8 mouse cellular contexts compared by ENCODE assay signal in genomic region chrX:134308275-134308634, GRCm38 (mm10). TPM values are rescaled to one million over a fixed set of nuclear protein-coding genes. Genes with fewer than 3 reads are reported as not detected.
DNase-seq lines count a peak whose midpoint lies in the region; ATAC-seq lines count a peak whose summit lies in the region.

No protein-coding gene starts in this region.

- peak overlapping the region; percentile 59 for H3K4me3 ChIP-seq in lung, embryonic 16.5 days (ENCODE audit: low read length)
- peak overlapping the region; percentile 40 for H3K4me3 ChIP-seq in embryonic facial prominence, embryonic 12.5 days
- peak overlapping the region; percentile 52 for H3K4me3 ChIP-seq in limb, embryonic 10.5 days
- peak overlapping the region; percentile 43 for H3K4me3 ChIP-seq in neural tube, embryonic 15.5 days (replicated peaks)

- ATAC-seq in lung, embryonic 16.5 days (ENCODE audit: low read depth), result peak; percentile 84
- ATAC-seq in embryonic facial prominence, embryonic 12.5 days (ENCODE audit: insufficient number of reproducible peaks, insufficient read depth, low FRiP score, low TSS enrichment), result peak; percentile 67; the same call in 1 of the 2 replicates
- peak; percentile 54; the same call in 1 of the 2 replicates for ATAC-seq in neural tube, embryonic 15.5 days (ENCODE audit: low FRiP score)

- H3K9me3 ChIP-seq in lung, embryonic 16.5 days (ENCODE audit: control insufficient read depth, low read length), result no peaks in the 10 kb centered on the region
- H3K9me3 ChIP-seq in embryonic facial prominence, embryonic 12.5 days, result no peaks in the 10 kb centered on the region
- H3K9me3 ChIP-seq in limb, embryonic 10.5 days (replicated peaks), result no peaks in the 10 kb centered on the region
- no peaks in the 10 kb centered on the region for H3K9me3 ChIP-seq in neural tube, embryonic 15.5 days (replicated peaks)

- H3K27ac ChIP-seq in lung, embryonic 16.5 days (ENCODE audit: low read length), result no peak overlapping the region
- H3K27ac ChIP-seq in embryonic facial prominence, embryonic 12.5 days, result no peak overlapping the region
- H3K27ac ChIP-seq in limb, embryonic 10.5 days, result peak overlapping the region; percentile 76
- H3K27ac ChIP-seq in neural tube, embryonic 15.5 days (replicated peaks), result no peak overlapping the region

- no peaks in the 10 kb centered on the region for H3K36me3 ChIP-seq in lung, embryonic 16.5 days (ENCODE audit: control insufficient read depth, insufficient read depth, low read length)
- no peaks in the 10 kb centered on the region for H3K36me3 ChIP-seq in embryonic facial prominence, embryonic 12.5 days
- peaks cover 34% of the 10 kb centered on the region for H3K36me3 ChIP-seq in limb, embryonic 10.5 days
- no peaks in the 10 kb centered on the region for H3K36me3 ChIP-seq in neural tube, embryonic 15.5 days

- no peak for DNase-seq in lung, postnatal 14 days
- no peak for DNase-seq in limb, embryonic 10.5 days (ENCODE audit: low spot score)
- no peak for DNase-seq in Muller cell, postnatal 12 days (ENCODE audit: inconsistent ontology term)
- DNase-seq in gastrocnemius, postnatal 36 days, result no peak
- no peak for DNase-seq in adrenal gland, postnatal 25 days

- H3K9ac ChIP-seq in lung, embryonic 16.5 days (ENCODE audit: low read length), result peak overlapping the region; percentile 67
- 0 out of 2 replicates have a peak overlapping the region, but pooled peaks have one; percentile 15 for H3K9ac ChIP-seq in embryonic facial prominence, embryonic 12.5 days
- H3K9ac ChIP-seq in neural tube, embryonic 15.5 days (replicated peaks), result peak overlapping the region; percentile 26; the same call in 1 of the 2 replicates

- H3K27me3 ChIP-seq in lung, embryonic 16.5 days (ENCODE audit: control insufficient read depth, insufficient read depth, low read depth, low read length), result no peaks in the 10 kb centered on the region
- H3K27me3 ChIP-seq in embryonic facial prominence, embryonic 12.5 days, result no peaks in the 10 kb centered on the region
- peaks cover 17% of the 10 kb centered on the region for H3K27me3 ChIP-seq in limb, embryonic 10.5 days (ENCODE audit: low read depth, poor library complexity, severe bottlenecking)
- no peaks in the 10 kb centered on the region for H3K27me3 ChIP-seq in neural tube, embryonic 15.5 days (replicated peaks)

- intact Hi-C loops in gastrocnemius, postnatal 36 days (cut with DNase I), result no loop called here

- 10% methylated on average over 9 of the region's 9 CpGs for WGBS in lung, embryonic 16.5 days
- 14% methylated on average over 9 of the region's 9 CpGs for WGBS in embryonic facial prominence, embryonic 12.5 days
- WGBS in limb, embryonic 10.5 days, result 12% methylated on average over 9 of the region's 9 CpGs
- WGBS in neural tube, embryonic 15.5 days, result 30% methylated on average over 9 of the region's 9 CpGs

- H3K4me2 ChIP-seq in lung, embryonic 16.5 days (ENCODE audit: low read depth, low read length), result peak overlapping the region; percentile 48
- H3K4me2 ChIP-seq in embryonic facial prominence, embryonic 12.5 days (replicated peaks), result peak overlapping the region; percentile 44
- H3K4me2 ChIP-seq in neural tube, embryonic 15.5 days, result peak overlapping the region; percentile 58

- H3K4me1 ChIP-seq in lung, embryonic 16.5 days (replicated peaks; ENCODE audit: control insufficient read depth, insufficient read depth, low read length), result no peaks in the 10 kb centered on the region
- no peaks in the 10 kb centered on the region for H3K4me1 ChIP-seq in embryonic facial prominence, embryonic 12.5 days
- no peaks in the 10 kb centered on the region for H3K4me1 ChIP-seq in limb, embryonic 10.5 days
- no peaks in the 10 kb centered on the region for H3K4me1 ChIP-seq in neural tube, embryonic 15.5 days

RNA-seq across cellular contexts. Expression of gene Cenpi, which starts 0.4 kb away (rescaled TPM):
- polyA plus RNA-seq in lung, embryonic 16.5 days (2015; fragmentation: Nextera tagmentation; extraction: Ambion mirVana), result 29.5 and 34.5 TPM in 2 replicates
- 24.8 and 26.5 TPM in 2 replicates for polyA plus RNA-seq in embryonic facial prominence, embryonic 12.5 days (2016; fragmentation: Nextera tagmentation; extraction: Ambion mirVana)
- 32.4 and 35.5 TPM in 2 replicates for polyA plus RNA-seq in limb, embryonic 10.5 days (2016; fragmentation: Nextera tagmentation; extraction: Ambion mirVana)
- polyA plus RNA-seq in neural tube, embryonic 15.5 days (2015; fragmentation: Nextera tagmentation; extraction: Ambion mirVana), result 5.9 and 11.3 TPM in 2 replicates
- total RNA-seq in gastrocnemius, postnatal 36 days (2021), result under 1 TPM; 0.10 to 0.71 TPM
- total RNA-seq in adrenal gland, postnatal 25 days (2021), result 3.1 and 5.5 TPM in 2 replicates

RNA-seq across cellular contexts. Expression of gene Tmem35a, which starts 13.2 kb away (rescaled TPM):
- polyA plus RNA-seq in lung, embryonic 16.5 days (2015; fragmentation: Nextera tagmentation; extraction: Ambion mirVana), result 3.6 and 4.4 TPM in 2 replicates
- 16.2 and 17.7 TPM in 2 replicates for polyA plus RNA-seq in embryonic facial prominence, embryonic 12.5 days (2016; fragmentation: Nextera tagmentation; extraction: Ambion mirVana)
- polyA plus RNA-seq in limb, embryonic 10.5 days (2016; fragmentation: Nextera tagmentation; extraction: Ambion mirVana), result 1.8 and 3.3 TPM in 2 replicates
- polyA plus RNA-seq in neural tube, embryonic 15.5 days (2015; fragmentation: Nextera tagmentation; extraction: Ambion mirVana), result 104 and 132 TPM in 2 replicates
- under 1 TPM; 0.13 to 0.17 TPM for total RNA-seq in gastrocnemius, postnatal 36 days (2021)
- 216 and 250 TPM in 2 replicates for total RNA-seq in adrenal gland, postnatal 25 days (2021)

RNA-seq across cellular contexts. Expression of gene Trmt2b, which starts 31.5 kb away (rescaled TPM):
- 20.1 and 20.4 TPM in 2 replicates for polyA plus RNA-seq in lung, embryonic 16.5 days (2015; fragmentation: Nextera tagmentation; extraction: Ambion mirVana)
- polyA plus RNA-seq in embryonic facial prominence, embryonic 12.5 days (2016; fragmentation: Nextera tagmentation; extraction: Ambion mirVana), result 10.3 and 11.5 TPM in 2 replicates
- polyA plus RNA-seq in limb, embryonic 10.5 days (2016; fragmentation: Nextera tagmentation; extraction: Ambion mirVana), result 7.5 and 9.8 TPM in 2 replicates
- polyA plus RNA-seq in neural tube, embryonic 15.5 days (2015; fragmentation: Nextera tagmentation; extraction: Ambion mirVana), result 7.1 and 10.6 TPM in 2 replicates
- total RNA-seq in gastrocnemius, postnatal 36 days (2021), result 10 to 100 TPM; 11.1 to 12.7 TPM
- total RNA-seq in adrenal gland, postnatal 25 days (2021), result 32.6 and 39.3 TPM in 2 replicates

Comparison
In these comparisons a context has a peak if more than half of its experiments do, and no peak if none do; other contexts are left out.
1. H3K9ac ChIP-seq: peak in every context shown above with its lines; median percentile 67 in lung, embryonic 16.5 days; 26 in neural tube, embryonic 15.5 days; 15 in embryonic facial prominence, embryonic 12.5 days.